Mouse (Mus musculus) megakaryocyte, embryonic 14.5 days (primary cell): ENCODE data around the gene Alg11.

Source experiments
- FLI1 ChIP-seq: IDR thresholded peaks from 2 replicates; pipeline ENCODE4 v1.6.1; 2012; ENCODE audit warnings: low read length, inconsistent platforms, mixed read lengths
- GATA1 ChIP-seq: IDR thresholded peaks from 3 replicates; pipeline ENCODE4 v1.6.1; 2012; ENCODE audit warnings: mixed read lengths, low read length, inconsistent platforms, borderline replicate concordance

DNA sequence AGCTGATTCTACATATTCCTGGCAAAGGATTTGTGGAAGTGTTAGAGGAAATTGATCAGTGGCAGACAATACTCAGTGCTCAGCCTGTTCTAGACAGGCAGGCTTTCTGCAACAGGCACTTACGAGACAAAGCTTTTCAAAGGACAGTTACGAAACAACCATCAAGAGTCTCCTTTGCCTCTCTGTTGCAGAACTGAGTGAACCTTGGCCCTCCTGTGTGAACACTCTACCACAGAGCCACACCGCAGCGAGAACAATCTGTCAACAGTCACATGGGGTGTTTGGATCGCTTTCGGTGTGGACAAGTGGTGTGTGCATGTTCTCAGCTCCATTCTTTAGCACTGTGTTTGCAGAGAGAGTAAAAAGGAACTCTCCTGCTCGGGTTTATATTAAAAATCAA lies 23.5 kb upstream of the Alg11 start:
- TF ChIP-seq GATA1 (no peak), FLI1 (no peak)
